Mouse (Mus musculus): ENCODE measurements around the gene Rusc1.

DNA sequence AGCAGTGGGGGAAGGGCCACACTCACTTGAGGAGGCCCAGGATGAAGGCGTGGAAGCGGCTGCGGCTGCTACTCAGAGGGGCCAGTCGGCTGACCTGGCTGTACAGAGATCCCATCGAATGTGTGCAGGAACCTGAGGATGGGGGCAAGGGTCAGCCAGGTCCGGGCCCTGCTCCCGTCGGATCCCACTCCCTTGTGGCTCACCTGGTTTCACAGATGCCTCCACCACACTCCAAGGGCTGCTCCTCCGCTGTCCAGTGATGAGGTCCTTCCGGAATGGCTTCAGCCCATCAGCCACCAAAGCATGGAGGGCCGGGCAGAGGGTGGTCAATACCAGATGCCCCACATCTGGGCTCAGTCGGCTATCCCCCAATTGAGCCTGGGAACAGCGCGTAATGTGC, 4.1 kb downstream of the Rusc1 start:
- TF ChIP-seq POLR2A (IDR thresholded peaks at IDR 0.05; ENCODE audit: insufficient read depth, low read depth, low read length) (no peak), CTCF (IDR thresholded peaks at IDR 0.05; ENCODE audit: insufficient read depth, low read depth, low read length) (no peak)

Measured in olfactory bulb, adult 2 months (tissue).